Mouse (Mus musculus) yolk sac, embryonic 10.5 days (tissue): ENCODE data around the gene Pccb.
A peak's percentile ranks its signal among the peaks of the same experiment; 100 is the strongest.

Source experiments
- DNase-seq: peaks from one replicate; pipeline ENCODE4 v3.0.0-alpha.2; 2017; ENCODE audit warnings: low spot score

The Pccb gene

DNA sequence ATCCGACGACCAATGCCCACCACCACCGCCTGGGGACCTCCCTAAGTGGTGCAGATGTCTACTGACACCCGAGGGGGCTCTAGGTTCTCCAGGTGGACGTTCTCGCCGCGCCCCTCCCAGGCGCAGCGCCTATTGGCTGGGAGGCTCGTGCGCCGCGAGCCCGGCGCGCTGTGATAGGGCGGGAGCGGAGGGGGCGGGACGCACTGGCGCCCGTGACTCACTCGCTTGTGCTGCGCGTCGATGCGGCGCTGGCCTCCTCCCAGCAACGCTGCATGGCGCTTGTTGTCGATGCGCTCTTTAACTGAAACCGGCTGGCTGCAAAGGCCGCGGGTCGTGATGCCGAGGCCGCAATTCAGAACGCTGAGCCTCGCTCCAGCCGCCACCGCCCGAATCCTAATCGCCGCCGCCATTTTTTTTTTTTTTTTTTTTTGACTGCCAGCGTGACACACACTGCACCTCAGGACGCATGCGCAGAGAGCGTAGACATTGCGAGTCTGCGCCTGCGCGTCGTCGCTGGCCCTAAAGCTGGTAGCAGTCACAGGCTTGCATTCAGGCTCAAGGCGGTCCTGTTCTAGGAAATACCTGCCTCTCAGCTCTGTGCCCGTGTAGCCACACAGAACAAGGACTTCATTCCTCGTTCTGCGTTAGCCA, at the start of gene Pccb:
Pccb (minus strand) TSS at position 451 of the 651 bp plus-strand sequence.
- peak; percentile 95 for DNase-seq

DNA sequence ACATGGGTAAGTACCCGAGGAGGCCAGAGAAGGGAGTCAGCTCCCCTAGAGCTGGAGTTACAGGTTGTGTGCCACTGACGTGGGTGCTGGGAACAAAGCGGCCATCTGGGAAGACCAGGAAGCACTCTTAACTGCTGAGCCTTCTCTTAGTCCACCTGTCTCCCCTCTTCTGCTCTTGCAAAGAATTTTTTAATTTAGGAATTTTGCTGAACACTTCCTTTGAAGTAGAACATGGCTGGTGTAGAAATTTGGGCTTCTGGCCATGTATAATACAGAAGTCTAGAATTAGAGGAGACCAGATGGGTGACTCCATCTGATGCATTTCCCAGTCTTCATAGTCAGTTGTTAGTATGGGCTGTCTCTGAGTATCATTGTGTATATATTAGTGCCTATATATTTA, 49.0 kb upstream of the Pccb start:
- DNase-seq, result no peak

GRCm38 (mm10) chr9:101080046-101080685, 45.5 kb upstream of the Pccb start:
- no peak for DNase-seq

DNA sequence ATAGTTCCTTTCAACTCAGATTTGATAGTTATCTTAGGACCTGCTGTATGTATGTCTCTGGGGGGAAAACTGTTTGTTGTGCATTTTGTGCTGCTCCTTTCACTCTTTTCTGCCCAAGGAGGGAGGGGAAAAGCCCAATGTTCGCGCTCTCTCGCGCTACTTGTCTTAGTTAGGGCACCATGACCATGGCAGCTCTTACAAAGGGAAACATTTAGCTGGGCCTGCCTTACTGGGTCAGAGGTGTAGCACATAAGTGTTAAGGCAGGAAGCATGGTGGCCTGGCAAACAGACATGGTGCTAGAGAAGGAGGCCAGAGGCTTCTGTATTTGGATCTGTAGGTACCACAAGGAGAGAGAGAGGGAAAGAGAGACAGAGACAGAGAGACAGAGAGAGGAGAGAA, 43.9 kb upstream of the Pccb start:
- DNase-seq, result no peak

DNA sequence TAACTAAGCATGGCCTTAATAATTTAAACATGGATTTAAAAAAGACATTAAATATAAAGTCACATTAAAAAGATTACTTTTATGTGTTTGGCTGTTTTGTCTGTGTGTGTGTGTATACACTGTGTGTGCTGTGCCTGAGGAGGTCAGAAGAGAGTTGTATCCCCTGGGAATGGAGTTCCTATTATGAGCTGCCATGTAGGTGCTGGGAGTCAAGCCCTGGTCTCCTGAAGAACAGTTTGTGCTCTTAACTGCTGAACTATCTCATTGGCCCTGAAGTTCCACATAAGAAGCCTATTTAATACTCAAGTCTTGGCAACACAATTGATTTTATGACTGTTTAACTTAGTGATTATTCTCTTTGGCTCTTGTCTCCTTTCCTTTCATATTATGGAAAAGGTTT, 42.8 kb upstream of the Pccb start:
- DNase-seq, result no peak

DNA sequence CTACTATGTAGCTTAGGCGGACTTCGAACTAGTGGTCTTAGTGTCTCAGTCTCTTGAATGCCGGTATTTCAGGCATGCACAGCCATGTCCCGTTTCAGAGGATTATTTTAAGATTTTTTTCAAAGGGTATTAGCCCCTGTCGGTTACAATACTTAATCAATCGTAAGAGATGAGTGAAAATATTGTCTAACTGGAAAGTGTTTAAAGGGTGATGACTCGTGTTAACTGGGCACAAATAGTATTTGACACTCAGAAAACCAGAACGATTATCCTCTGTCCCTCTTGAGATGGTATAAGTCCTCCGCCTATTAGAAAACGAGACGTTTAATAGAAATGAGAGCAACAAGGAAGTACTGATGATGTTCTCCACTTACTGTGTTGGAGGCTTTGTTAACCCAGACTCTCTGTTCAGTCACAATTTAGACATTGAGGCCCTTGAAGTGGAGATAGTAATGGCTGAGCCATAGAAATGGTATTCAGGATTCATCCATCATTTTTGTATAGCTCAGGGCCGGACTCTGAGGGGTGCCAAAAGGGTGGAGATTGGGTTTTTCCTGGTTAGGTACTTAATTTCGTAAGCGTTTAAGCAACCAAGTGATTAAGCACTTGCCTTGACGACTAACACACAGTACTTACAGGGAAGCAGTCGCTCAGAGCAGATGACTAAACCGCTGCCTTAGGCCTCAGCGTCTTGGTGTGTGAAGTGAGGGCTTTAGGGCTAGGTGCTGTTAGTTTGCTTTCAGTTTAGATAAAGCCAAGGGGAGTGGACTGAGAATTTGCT, 41.6 kb upstream of the Pccb start:
- peak; percentile 33 for DNase-seq

DNA sequence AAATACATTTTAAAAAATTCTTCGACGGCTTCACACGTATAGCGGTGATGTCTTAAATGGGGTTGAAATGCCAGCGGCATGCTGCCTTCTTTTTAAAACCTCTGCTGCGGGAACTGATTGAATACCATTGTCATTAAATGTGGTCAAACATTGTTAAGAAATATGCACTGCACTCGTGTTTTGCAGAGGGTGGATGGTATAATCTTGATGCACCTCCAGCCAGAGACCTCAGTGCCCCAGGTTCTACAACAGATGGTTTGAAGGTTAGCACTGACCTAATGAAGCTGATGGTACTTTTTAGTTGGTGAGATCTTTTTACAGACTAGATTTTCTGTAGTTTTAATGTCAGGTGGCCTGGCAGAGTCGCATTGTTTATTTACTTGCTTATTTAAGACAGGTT, 41.0 kb upstream of the Pccb start:
- DNase-seq, result no peak

GRCm38 (mm10) chr9:101075091-101075581, 40.4 kb upstream of the Pccb start:
- peak; percentile 48 for DNase-seq

DNA sequence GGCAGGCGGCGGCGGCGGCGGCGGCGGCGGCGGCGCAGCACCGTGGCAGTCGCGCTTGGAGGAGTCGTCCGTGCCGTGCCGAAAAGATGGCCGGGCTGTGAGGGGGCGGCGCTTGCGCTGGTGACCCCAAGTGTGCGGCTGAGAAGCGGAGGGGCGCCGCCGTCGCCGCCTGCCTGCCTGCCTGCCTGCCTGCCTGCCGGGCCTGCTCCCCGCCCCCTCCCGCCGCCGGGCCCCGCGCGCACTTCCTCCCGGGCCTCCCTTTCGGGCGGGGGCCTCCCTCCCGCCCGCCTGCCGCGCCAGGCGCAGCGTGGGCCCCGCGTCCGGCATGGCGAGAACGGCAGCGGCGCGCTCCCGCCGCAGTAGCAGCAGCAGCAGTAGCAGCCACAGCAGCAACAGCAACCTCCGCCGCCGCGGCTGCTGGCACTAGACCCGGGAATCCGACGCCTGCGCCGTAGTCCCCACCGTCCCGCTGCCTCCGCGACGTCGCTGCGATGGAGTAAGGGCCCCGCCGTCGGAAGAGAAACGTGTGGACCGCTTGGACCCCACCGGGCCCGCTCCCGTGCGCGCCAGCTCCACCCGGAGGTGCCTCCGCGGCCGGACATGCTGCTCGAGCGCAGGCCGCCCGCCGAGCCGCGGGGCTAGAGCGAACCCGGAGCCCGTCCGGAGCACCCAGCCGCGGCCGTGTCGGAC, 39.8 kb upstream of the Pccb start:
- DNase-seq, result peak; percentile 85

DNA sequence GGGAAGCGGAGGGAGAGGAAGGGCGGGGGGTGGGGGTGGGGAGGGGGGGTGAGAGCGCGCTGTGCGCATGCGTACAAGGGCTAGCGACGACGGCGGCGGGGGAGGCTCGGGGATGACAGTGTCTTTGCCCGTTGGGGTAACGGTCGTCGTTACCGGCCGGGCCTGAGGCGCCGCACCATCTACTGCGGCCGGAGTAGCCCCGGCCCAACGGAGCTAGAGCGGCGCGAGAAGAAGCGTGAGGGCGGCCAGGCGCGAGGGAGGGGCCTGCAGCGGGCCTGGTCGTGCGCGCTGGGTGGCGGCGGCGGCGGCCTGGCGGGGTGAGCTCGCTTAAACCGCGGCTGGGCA, 39.3 kb upstream of the Pccb start, which contains the start of gene Msl2:
Msl2 (plus strand) TSS at position 115 of the 345 bp plus-strand sequence.
- DNase-seq, result no peak

GRCm38 (mm10) chr9:101073041-101073986, 38.6 kb upstream of the Pccb start:
- peak; percentile 100 for DNase-seq

GRCm38 (mm10) chr9:101072506-101072905, 37.8 kb upstream of the Pccb start:
- DNase-seq, result no peak

DNA sequence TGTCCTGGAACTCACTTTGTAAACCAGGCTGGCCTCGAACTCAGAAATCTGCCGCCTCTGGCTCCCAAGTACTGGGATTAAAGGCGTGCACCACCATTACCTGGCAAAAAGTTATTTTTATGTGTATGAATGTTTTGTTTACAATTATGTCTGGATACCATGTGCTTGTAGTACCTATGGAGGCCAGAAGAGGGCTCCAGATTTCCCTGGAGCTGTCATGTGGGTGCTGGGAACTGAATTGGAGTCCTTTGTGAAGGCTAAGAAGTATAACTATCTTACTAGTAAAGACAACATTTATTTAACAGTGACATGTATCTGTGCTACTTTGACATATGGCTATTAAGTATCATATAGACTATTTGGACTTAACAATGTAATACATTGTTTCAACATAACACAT, 35.1 kb upstream of the Pccb start:
- no peak for DNase-seq

GRCm38 (mm10) chr9:101065076-101065602, 30.4 kb upstream of the Pccb start:
- DNase-seq, result no peak

DNA sequence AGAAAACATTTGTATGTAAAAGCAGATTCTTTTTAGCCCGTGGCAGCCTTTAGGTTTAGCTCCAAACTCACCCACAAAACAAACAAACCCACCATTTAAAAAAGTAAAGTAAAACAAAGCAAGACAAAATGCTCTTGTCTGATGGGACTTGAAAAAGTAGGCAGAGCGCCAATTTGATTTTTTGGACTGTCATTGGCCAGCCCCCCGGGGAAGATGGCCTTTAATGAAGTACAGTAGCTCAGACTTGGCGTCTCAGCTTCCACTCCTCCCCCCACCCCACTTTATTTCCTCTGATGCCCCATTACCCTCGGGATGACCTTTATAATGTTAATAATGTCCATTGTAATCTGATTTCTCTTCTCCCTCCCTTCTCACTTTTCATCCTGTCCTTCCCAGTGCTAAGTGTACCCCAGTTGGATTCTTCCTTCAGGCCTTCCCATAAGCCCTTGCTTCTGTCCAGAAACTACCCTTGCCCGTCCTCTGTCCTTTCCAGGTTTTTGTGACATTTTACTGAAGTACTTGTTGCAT, 27.6 kb upstream of the Pccb start:
- no peak for DNase-seq

GRCm38 (mm10) chr9:101061035-101061434, 26.3 kb upstream of the Pccb start:
- no peak for DNase-seq

GRCm38 (mm10) chr9:101057156-101057555, 22.5 kb upstream of the Pccb start:
- no peak for DNase-seq

DNA sequence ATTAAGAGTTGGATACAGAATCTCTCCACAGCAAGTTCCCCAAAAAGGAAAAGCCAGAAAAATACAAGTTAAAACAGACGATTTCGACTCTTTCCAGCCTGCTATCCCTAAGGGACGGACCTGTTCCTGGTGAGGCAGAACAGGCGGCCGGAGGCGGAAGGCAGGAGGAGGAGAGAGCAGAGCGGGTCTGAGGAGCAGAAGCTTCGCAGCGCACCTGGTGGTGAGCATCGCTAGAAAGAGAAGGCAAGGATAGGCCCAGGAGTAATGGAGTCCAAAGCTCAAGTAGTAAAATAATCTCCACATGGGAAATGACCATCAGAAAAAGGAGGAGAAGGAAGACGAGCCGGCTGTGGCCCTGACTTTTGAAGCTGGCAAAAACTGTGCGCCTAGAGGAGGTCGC, 18.6 kb upstream of the Pccb start:
- no peak for DNase-seq

- no peak for DNase-seq
Observed at GRCm38 (mm10) chr9:101052691-101053090, 18.0 kb upstream of the Pccb start.

DNA sequence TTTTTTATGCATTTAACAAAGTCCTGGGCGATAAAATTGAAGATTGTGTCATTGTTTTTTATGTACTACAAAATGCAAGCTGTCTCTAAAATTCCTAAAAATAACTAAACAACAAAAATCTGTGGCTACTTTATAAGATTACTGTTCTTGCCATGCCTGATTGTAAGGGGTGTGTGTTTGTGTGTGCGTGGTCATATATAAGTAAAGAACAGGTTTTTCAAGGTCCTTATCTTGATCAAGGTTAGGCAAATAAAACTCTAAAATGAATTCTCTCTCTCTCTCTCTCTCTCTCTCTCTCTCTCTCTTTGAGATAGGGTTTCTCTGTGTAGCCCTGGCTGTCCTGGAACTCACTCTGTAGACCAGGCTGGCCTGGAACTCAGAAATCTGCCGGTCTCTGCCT, 17.3 kb upstream of the Pccb start:
- no peak for DNase-seq
